Mouse (Mus musculus) ES-CJ7 (cell line): ENCODE results near the gene Bhlhe23.
A peak's percentile ranks its signal among the peaks of the same experiment; 100 is the strongest.

Experiments
- DNase-seq: peaks from one replicate; pipeline ENCODE4 v3.0.0; 2011; ENCODE audit warnings: low read depth, low spot score

Gene Bhlhe23

GRCm38 (mm10) chr2:180775641-180776040, 1.1 kb downstream of the Bhlhe23 start:
- DNase-seq: peak; percentile 16

DNA sequence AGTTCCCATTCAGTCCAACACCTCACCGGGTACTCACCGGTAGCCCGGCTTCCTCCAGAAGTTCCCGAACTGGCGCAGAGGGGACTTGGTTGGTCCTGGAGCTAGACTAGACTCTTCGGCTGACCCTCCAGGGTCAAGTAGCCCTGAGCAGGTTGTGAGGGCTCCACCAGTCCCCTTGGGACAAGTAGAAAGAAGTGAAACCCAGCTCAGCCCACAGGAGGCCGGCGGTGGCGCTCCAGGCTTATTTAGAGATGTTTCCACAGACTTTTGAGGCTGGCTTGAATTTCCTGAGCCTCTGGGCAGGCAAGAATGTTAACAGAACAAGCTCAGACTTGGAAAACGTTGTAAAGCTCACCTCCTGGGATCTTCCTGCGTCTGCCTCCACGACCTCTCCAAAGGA, 1.5 kb downstream of the Bhlhe23 start:
- DNase-seq: no peak

GRCm38 (mm10) chr2:180765713-180766112, 11.0 kb downstream of the Bhlhe23 start:
- DNase-seq: no peak

DNA sequence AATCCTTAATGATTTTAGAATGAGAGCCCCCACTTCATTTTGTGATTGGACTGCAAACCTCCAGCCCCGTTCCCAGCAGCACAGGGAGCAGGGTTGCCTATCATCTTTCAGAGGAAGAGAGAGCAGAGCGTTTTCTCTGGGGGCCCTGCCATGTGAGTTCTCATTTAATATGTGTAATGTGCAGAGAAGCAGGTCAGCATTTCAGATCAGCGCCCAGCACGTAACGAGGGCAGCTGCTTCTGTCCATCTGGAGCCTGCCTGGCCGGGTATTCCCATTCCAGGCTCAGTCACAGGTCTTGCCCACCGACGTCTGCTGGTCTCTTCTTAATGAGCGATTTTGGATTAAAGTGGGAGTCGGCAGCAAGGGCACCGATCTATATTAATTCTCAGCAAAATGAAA, 11.7 kb downstream of the Bhlhe23 start:
- no peak for DNase-seq

DNA sequence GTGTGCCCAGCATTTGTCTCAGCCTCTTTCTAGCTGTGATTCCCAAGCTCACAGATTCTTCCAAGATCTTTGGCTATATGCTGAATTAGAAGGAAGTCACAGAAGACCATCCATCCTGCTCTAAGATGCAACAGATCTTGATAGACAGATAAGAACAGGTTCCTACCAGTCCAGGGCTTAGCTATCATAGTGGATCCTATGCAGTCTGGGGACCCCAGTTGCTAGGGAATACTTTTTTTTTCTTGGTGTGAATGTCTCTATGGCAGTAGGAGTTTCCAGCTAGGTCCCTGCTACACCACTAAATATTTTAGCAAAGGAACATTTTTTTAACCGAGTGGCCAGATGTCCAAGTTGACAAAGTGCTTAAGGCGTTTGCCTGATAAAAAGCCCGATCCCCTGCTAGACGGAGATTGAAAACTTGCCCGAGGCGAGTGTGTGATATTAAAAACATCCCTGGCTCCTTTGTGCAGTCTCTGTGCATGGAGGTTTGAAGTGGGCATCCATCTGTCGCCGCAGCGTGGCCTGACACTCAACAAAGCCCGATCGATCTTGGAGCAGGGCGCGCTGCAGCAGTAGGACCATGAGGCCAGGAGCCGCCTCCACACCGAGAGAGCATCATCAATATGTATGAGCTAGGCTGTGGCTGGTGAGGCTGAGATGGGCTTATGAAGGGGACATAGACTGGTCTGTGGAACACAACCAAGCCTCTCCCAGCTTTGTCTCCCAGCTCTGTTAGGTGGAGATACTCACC, 18.0 kb downstream of the Bhlhe23 start:
- DNase-seq: no peak

DNA sequence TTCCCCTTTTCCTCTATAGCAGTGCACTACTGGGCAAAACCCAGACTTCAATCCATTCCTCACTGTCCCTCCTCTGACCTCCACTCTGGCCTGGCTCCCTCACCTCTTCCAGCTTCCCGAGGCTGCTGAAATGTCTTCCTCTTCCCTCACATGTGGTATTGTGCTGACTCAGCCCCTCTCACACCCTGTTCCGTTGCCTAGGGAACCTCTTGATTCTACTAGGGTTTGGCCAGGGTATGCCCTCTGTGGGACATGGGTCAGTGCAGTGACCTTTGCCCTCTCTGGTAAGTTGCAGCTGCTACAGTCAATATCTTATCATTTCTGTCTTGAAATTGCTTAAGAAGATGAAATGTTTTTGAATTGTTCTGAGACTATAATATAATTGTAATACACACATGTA, 19.9 kb downstream of the Bhlhe23 start:
- DNase-seq: no peak

- peak; percentile 50 for DNase-seq
These were observed 20.8 kb downstream of the Bhlhe23 start for GRCm38 (mm10) chr2:180755896-180756295.

DNA sequence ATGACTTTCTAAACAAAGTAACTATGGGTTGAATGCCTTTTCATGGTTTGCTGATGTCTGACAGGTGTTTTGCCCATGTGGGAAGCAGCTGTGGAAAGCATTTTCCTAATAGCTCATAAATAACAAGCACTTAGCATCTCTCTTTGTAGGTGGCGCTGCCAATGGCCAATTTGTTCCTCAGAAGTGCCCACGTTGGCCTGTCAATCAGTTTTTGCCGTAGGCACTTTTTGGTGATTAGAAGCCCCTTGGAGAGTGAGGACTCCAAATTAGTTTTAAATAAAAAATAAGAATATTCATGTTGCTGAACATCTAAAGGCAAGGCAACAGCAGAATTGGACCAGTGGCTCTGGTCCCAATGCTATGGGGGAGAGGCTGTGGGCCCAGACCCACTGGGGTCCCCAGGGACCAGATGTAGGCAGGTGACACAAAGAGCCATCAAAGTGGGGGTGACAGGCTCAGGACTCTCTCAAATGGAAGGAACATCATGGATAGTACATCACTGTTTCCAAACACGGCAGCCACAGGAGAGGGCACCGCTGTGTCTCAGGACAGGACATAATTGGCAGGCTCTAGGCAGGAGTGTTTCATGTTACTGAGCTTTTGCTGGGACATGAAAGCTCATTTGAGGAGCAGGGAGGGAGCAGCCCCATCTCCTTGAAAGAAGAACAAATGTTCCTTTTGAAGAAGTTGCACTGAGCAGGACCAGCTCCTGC, 21.6 kb downstream of the Bhlhe23 start:
- no peak for DNase-seq

GRCm38 (mm10) chr2:180748904-180749303, 27.8 kb downstream of the Bhlhe23 start:
- no peak for DNase-seq

DNA sequence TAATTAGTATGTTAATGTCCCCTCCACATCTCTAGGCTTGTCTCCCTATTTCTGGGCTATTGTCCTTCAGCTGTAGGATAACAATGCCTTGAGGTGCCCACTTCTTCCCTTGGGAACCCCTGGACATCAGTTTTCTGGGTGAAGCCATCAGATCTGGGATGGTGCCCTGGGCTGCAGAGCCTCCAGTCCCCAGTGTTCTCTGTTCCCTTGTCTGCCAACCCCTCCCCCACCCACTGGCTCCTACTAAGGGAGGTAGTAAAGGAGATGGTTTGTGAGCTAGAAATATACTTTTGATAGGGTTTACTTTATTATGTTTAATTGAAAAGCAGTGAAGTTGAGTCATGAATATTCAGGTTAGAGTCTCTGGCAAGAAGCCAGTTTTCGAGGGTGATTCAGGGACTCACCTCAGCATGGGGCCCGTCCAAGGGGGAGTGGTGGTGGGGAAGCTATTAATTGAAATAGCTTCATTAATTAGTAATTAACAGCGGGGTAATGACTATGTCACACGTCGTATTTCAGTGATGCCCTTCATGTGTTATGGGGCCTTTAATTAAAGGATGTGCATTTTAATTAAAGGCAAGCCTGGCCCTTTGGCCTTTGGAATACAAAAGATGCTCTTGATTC, 30.0 kb downstream of the Bhlhe23 start:
- DNase-seq: no peak

DNA sequence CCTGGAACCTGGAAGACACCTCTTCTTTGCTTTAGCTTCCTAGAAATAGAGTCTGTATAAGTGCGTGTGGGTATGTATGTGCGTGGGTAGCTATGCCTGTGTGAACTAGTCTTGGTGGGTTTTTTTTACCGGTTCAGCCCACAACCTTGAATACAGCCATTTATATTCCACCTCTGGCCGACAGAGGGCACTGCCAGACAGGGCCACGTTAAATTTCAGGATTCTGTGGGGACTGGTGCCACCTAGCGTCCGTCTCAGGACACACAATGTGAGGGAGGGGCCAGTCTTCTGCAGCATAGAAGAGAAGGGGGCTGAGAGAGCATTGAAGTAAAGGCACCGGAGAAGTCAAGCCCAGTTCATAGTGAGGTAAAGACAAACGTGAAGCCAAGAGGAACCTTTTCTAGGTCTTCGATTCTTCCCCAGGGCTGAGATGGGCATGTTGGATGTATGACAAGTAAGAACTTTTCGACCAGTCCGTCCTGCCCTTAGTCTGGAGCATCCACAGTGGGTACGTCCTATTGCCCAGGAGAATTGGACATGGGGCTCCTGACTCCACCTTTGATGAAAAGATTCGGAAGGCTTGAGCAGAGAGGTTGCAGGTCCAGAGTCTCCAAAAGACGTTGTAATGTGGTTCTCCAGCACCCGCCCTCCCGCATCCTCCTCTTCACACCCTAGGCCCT, 31.3 kb downstream of the Bhlhe23 start:
- DNase-seq: peak; percentile 92

DNA sequence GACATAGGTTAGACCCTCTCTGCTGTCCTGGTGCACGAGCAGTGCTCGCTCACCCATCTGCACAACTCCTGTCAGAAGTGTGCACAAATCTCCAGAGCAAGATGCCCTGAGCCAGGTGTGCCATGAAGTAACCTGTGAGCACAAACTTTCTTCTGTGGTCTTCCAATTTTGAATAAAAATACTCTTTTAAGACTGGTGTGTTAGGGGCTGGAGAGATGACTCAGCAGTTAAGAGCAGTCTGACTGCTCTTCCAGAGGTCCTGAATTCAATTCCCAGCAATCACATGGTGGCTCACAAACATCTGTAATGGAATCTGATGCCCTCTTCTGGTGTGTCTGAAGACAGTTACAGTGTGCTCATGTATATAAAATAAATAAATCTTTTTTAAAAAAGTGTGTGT, 33.4 kb downstream of the Bhlhe23 start:
- DNase-seq: no peak

DNA sequence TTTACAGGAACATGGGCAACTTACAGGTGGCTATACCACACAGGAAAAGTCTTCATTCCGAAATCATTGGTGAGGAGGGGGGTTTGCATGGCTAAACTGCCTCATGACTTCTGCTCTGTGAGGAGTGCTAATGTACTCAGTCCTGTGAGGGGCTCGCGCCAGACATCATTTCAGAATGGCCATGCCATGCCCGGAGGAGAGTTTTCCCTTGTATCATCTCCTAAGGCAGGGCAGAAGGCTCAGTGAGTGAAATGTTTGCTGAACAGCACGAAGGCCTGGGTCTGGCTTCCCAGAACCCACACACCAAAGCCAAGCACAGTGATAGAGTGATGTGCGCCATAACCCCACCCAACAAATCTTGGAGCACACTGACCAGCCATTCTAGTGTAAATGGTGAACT, 33.9 kb downstream of the Bhlhe23 start:
- no peak for DNase-seq

- no peak for DNase-seq
These were observed 35.3 kb downstream of the Bhlhe23 start for GRCm38 (mm10) chr2:180741421-180741820.

GRCm38 (mm10) chr2:180740349-180740748, 36.4 kb downstream of the Bhlhe23 start:
- peak; percentile 93 for DNase-seq

- no peak for DNase-seq
These were observed 38.7 kb downstream of the Bhlhe23 start for GRCm38 (mm10) chr2:180737984-180738383.

DNA sequence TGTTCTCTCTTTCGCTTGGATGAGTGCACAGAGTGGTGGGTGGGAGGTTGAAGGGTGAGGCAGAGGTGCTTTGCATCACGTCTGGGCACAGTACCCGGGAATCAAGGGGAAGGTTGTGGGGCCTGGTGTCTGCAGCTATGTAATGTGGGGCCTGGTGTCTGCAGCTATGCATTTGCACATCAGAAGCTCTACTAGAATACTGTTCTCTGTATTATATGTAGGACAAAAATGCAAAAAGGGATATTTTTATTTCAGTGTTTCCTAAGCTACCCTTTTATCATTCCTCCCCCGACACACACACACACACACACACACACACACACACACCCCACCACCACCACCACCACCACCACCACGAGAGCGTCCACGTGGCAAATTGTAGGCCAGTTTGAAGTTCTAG, 41.5 kb downstream of the Bhlhe23 start:
- no peak for DNase-seq

GRCm38 (mm10) chr2:180731984-180732383, 44.7 kb downstream of the Bhlhe23 start:
- peak; percentile 71 for DNase-seq

GRCm38 (mm10) chr2:180731036-180731435, 45.7 kb downstream of the Bhlhe23 start:
- DNase-seq: no peak

DNA sequence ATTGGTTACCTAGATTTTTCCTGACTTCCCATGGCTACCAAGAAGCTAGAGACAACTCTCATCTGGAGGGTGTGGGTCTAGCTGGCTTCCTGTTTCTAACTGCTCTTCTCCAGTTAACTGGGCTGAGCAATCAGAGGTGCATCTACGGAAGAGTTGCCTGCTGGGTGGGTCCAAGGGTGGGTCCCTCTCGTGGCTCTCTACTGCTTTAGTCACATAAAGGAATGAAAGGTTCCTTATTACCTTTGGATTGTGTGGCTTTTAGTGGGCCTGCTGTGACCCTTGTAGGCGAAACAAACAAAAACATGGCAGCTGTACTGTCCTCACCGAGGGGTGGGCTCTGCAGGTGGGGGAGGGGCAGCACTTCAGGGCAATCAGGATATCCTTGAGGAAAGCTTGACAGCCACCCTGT, 49.1 kb downstream of the Bhlhe23 start:
- DNase-seq: peak; percentile 96

GRCm38 (mm10) chr2:180726658-180727442, 49.9 kb downstream of the Bhlhe23 start:
- DNase-seq: peak; percentile 62
